Mouse (Mus musculus) olfactory bulb, adult 2 months (tissue): ENCODE results near the gene Fosl2.

ENCODE experiments used
- CTCF ChIP-seq: fragments of 200-500 bp; IDR thresholded peaks from 2 replicates; pipeline ENCODE4 v1.5.1; 2012; ENCODE audit warnings: low read depth, mild to moderate bottlenecking, low read length, moderate library complexity; ENCODE audit not compliant: insufficient read depth
- POLR2A ChIP-seq: fragments of 200-500 bp; IDR thresholded peaks from 2 replicates; pipeline ENCODE4 v1.6.1; 2012; ENCODE audit warnings: mild to moderate bottlenecking, low read depth, low read length, moderate library complexity; ENCODE audit not compliant: insufficient read depth

GRCm38 (mm10) chr5:32102484-32102883 lies 33.1 kb upstream of the Fosl2 start:
- TF ChIP-seq CTCF: no peak
- TF ChIP-seq POLR2A: no peak
